Mouse (Mus musculus) retina, adult 2 months (tissue): ENCODE measurements around the gene Mrpl23.
A peak's percentile ranks its signal among the peaks of the same experiment; 100 is the strongest.

ENCODE experiments used
- DNase-seq: peaks from one replicate; pipeline ENCODE4 v3.0.0-alpha.2; 2012; ENCODE audit warnings: low read depth, low spot score

Mrpl23 gene

DNA sequence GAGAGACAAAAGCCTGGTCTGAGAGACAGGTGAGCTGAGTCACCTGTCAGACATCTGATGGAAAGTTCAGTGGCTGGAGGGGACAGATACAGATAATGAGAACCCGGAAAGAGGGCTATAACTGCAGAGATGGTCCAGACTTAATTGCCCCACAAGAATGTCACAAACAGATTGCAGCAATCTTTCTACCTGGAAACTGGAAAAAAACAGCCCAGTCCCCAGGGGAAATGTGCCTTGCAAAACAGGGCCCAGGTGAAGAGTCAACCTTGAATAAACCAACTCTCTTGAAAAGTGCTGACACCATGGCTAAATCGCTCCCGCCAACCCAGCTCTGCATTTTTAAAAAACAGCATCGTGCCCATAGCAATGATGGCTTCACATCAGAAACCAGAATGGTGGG lies 12.2 kb upstream of the Mrpl23 start:
- no peak for DNase-seq

GRCm38 (mm10) chr7:142522352-142522751 lies 10.1 kb upstream of the Mrpl23 start:
- no peak for DNase-seq

DNA sequence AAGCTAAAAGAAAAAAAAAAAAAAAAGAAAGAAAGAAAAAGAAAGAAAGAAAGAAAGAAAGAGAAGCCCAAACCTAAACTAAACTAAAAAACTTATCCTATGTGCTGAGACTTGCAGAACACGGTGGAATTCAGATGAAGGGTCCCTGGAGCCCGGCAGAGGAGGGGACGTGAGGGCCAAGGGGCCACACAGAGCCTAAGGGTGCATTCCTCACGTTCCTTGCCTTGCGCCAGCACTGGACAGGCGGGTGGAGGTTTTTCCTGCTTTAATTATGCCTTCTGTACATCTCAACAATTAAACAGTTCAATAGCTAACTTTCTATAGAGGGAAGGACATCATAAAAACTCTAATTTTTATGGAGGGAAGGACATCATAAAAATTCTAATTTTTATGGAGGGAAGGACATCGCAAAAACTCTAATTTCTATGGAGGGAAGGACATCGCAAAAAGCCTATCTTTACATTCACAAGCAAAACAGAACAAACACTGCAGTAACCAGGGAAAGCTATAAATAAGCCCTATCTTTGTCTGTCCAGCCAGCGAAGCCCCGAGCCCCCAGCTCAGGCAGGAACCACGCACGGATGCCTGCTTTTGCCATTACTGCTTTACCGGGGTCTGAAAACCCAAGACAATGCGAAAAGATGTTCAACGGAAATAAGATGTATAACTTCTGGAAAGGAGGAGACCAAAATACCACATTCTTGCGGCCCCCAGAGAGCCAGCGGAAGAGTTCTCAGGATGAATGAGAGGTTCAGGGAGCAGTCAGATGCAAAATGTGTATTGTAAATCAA lies 9.1 kb upstream of the Mrpl23 start:
- DNase-seq = no peak

DNA sequence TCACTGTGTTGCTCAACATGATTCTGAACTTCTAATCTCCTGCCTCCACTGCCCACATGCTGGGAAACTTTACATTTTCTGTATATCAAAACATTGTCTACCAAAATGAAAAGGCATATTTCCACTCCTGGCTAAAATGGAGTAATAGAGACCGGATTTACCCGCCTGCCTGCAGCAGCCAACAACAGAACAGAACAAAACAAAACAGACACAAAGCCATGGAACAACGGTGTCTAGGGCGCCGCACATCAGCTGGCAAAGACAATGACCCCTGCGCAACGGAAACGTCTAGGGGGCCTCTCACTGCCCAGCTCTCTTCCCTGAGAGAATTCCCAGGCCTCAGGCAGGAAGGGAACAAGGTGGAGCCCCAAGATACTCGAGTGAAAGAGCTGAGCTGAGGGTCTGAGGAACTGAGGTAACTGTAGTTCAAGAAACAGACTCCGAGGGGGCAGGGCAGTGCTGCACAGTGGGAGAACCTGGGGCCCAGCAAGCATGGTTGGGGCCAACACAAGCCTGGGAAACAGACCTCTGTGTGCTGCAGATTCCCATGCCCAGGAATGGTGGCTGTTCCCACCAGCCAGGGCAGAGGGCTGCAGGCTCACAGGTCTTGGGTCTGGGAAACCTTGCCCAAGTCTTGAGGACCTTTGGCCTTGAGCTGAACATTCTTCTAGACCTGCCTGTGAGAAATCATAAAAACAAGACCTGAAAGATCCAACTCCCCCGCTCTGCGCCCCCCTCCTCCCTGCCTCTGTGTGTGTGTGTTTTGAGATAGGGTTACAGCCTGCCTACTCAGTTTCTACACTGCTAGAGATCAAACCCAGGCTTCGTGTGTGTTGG lies 6.9 kb upstream of the Mrpl23 start:
- no peak for DNase-seq

DNA sequence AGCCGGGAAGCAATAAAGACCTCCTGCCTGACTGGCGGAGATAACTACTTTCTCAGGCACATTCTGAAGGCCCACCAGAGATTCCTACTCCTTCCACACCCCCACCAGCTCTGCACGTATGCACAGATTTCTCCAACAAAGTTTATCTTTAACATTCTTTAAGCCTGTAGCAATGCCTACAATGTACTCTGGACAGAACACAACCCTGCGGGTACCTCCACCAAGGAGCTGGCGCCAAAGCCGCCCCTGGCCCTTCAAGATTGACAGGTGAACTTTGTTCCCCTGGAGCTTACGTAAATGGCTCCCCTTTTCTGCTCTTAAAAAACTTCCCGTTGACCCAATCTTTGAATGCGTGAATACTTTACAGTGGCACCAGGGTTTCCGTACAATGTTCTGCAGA lies 3.1 kb upstream of the Mrpl23 start:
- no peak for DNase-seq

- no peak for DNase-seq
Measured at GRCm38 (mm10) chr7:142531973-142532521, 439 bp upstream of the Mrpl23 start.

GRCm38 (mm10) chr7:142533059-142533855 lies 771 bp downstream of the Mrpl23 start:
- DNase-seq = peak; percentile 67

DNA sequence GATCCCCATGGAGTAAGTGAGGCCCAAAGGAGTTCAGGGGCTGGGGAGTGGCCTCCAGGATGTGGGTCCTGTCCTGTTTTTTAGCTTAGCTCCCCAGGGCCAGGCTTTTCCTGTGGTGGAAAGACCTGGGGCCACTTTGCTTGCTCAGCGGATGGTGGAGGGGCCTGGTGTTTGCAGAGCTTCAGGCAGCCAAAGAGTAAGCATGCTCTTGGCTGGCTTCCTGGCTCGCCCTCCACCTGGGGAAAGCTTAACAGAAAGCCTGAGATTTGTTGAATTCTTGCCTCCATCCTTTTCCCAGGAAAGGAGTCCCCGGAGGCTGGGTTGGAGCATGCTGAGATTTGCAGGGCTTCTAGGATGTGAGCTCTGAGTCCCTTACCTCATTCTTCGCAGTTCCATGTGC lies 2.6 kb downstream of the Mrpl23 start:
- no peak for DNase-seq

- no peak for DNase-seq
Measured at GRCm38 (mm10) chr7:142535832-142536231, 3.3 kb downstream of the Mrpl23 start.

DNA sequence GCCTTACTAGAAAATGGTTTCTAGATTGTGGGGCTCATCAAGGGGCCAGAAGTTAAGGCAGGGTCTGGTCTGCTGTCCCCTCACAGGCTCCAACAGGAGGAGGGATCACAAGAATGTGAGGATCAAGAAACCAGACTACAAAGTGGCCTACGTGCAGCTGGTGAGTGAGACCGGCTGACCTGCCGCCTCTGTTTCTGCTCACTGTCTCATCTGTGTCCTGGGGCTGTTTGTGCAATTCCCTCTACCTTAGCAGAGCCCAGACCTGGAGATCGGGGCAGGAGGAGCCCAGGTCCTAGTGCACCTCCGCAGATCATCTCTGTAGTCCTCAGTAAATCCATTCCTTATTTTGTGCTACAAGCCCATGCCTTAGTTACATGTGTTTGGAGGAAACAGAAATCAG lies 4.7 kb downstream of the Mrpl23 start:
- DNase-seq = no peak

- DNase-seq = peak; percentile 22
Measured at GRCm38 (mm10) chr7:142537879-142538278, 5.4 kb downstream of the Mrpl23 start.

- DNase-seq = no peak
Measured at GRCm38 (mm10) chr7:142538291-142538690, 5.8 kb downstream of the Mrpl23 start.

DNA sequence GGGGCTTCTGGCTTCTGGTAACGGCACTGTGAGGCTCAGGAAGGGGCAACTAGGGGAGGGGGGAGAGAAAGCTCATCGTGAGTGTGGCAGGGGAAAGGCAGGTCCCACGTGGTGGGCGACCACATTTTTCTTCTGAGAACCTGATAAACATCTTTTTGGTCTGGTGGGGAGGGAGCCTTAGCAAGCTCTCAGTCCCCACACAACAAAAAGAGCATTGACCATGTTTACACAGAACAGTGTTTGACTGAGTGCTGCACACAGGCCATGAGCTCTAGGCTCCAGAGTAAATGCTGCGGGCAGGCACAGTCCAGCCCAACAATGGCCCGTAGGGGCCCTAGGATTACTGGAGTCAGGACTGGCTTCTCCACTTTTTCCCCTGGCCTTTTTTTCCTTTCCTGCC lies 6.3 kb downstream of the Mrpl23 start:
- no peak for DNase-seq

DNA sequence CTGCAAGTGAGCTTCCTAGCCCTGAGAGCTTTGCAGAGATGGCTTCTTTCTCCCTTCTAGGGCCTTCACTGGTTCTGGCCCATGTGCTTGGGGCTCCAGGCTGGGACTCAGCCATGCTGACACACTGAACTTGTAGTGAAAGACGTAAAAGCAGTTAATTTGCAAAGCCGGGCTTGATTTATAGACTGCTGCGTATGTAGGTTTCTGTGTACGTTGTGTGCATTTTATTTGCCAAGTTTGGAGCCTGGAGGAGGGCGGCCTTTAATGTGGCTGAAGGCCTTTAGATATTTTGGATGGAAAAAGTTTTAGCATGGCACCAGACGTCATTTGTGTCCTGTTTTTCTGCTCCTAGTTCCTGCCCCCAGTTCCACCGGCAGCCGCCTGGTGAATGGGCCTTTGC lies 7.3 kb downstream of the Mrpl23 start:
- DNase-seq = no peak

- DNase-seq = no peak
Measured at GRCm38 (mm10) chr7:142542771-142543303, 10.4 kb downstream of the Mrpl23 start.

GRCm38 (mm10) chr7:142545967-142546366 lies 13.5 kb downstream of the Mrpl23 start:
- no peak for DNase-seq

DNA sequence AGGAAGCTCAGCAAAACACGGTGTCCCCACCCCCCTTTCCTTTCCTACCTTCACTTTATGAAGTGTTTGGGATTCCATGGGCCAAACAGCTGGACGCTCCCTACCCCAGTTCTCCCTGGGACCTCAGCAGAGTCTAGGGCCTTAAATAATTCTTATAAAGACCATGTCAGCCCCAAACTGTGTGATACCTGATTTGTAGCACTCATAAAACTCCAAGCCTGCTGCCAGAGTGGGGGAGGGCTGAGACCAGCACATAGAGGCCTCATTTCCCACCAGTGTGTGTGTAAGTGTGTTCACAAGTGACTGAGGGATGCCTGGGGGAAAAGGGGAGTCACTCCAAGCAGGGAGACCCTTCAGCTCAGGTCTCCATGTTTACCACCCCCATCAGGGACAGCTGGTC lies 15.4 kb downstream of the Mrpl23 start:
- DNase-seq = no peak

DNA sequence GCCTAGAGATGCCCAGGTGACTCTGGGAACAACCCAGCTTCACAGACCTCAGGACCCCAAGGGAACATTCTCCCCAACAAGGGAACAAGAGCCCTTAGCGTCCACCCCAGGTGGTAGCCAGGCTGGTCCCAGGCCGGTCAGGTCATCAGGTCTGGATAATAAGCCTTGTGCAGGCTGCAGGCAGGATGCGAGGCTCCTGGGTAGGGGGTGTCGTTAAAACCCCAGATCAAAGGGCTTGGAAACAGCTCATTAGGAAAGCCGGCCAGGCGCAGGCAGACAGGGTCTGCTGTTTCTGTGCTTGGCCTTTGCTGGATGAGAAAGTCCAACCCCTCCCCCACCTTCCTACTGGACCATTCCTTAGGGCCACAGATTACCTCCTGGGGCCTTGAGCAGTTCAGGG lies 16.2 kb downstream of the Mrpl23 start:
- DNase-seq = no peak

DNA sequence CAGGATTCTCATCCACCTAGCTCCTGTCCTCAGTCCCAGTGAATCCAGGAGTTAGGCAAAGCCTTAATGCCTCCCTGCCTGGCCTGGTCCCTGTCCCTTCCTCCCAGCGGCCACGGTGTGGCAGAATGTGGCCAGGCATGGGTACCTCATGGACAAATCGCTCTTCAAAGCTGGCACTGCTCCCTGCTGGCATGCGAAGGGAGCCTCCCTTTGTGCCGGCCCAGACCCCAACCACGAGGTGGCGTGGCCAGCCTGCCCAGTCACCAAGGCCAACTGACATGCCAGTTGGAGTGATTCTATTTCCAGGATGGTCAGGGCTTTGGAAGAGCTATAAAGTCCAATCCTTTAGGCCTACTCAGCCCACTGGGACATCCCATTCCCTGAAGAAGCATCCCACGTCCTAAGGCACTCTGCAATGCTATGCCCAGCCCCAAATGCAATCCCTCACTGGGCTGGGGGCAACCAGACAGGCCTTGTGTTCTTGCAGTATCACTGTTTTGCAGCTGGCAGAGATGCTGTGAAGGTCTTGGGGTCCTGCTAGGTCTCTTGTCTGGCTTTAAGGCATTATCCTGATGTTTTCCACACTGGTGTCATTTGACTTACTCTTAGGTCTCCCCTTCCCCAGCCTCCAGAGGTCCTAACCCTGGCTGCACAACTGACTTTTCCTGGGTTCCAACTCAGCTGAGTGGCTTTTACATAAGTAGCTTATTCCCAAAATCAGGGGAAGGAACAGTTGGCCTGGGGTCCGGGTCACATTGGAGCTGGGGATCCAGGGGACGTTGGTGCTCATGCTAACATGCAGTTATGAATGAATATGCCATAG lies 17.7 kb downstream of the Mrpl23 start:
- DNase-seq = no peak

- no peak for DNase-seq
Measured at GRCm38 (mm10) chr7:142550935-142551373, 18.5 kb downstream of the Mrpl23 start.

GRCm38 (mm10) chr7:142551691-142552090 lies 19.2 kb downstream of the Mrpl23 start:
- DNase-seq = no peak
